Mouse (Mus musculus) 3134 (cell line): ENCODE measurements at regions not wholly inside any gene's neighbourhood (a gene's known extent, or its start where the extent isn't known, plus 50 kb on each side); places are given as distances from the start of the nearest gene placed in this dataset.

ENCODE experiments used
- DNase-seq: peaks from one replicate; pipeline ENCODE4 v3.0.0-alpha.2; 2011; ENCODE audit warnings: low spot score; ENCODE audit not compliant: insufficient read length; ENCODE audit errors: extremely low read depth

GRCm38 (mm10) chr3:58138726-58139585 lies 275.6 kb upstream of the Tsc22d2 start:
- DNase-seq: peak; percentile 12

- no peak for DNase-seq
Measured at GRCm38 (mm10) chr3:58146108-58146507, 268.4 kb upstream of the Tsc22d2 start.

GRCm38 (mm10) chr3:58146762-58147161 lies 267.8 kb upstream of the Tsc22d2 start:
- no peak for DNase-seq

- peak; percentile 14 for DNase-seq
Measured at GRCm38 (mm10) chr3:58153141-58153540, 261.4 kb upstream of the Tsc22d2 start.

GRCm38 (mm10) chr3:58153874-58154756 lies 260.4 kb upstream of the Tsc22d2 start:
- DNase-seq: no peak

GRCm38 (mm10) chr3:58159384-58159783 lies 255.1 kb upstream of the Tsc22d2 start:
- DNase-seq: peak; percentile 23

GRCm38 (mm10) chr3:58162238-58162637 lies 252.3 kb upstream of the Tsc22d2 start:
- no peak for DNase-seq

GRCm38 (mm10) chr3:58163806-58164205 lies 250.7 kb upstream of the Tsc22d2 start:
- peak; percentile 52 for DNase-seq

- DNase-seq: no peak
Measured at GRCm38 (mm10) chr3:58166628-58167027, 247.9 kb upstream of the Tsc22d2 start.

- DNase-seq: no peak
Measured at GRCm38 (mm10) chr3:58167121-58167520, 247.4 kb upstream of the Tsc22d2 start.

GRCm38 (mm10) chr3:58167761-58168290 lies 246.7 kb upstream of the Tsc22d2 start:
- DNase-seq: peak; percentile 22

- DNase-seq: peak; percentile 84
Measured at GRCm38 (mm10) chr3:58168522-58169185, 245.9 kb upstream of the Tsc22d2 start.

GRCm38 (mm10) chr3:58169786-58170185 lies 244.7 kb upstream of the Tsc22d2 start:
- DNase-seq: no peak

- peak; percentile 50 for DNase-seq
Measured at GRCm38 (mm10) chr3:58172096-58172495, 242.4 kb upstream of the Tsc22d2 start.

GRCm38 (mm10) chr3:58173821-58174220 lies 240.7 kb upstream of the Tsc22d2 start:
- peak; percentile 17 for DNase-seq

GRCm38 (mm10) chr3:58181715-58182114 lies 232.8 kb upstream of the Tsc22d2 start:
- DNase-seq: no peak

GRCm38 (mm10) chr3:58182299-58182698 lies 232.2 kb upstream of the Tsc22d2 start:
- no peak for DNase-seq

GRCm38 (mm10) chr3:58183279-58183678 lies 231.2 kb upstream of the Tsc22d2 start:
- DNase-seq: no peak

- no peak for DNase-seq
Measured at GRCm38 (mm10) chr3:58200462-58200861, 214.1 kb upstream of the Tsc22d2 start.

GRCm38 (mm10) chr3:58202816-58203215 lies 211.7 kb upstream of the Tsc22d2 start:
- peak; percentile 74 for DNase-seq

GRCm38 (mm10) chr3:58203806-58204205 lies 210.7 kb upstream of the Tsc22d2 start:
- DNase-seq: no peak
